Mouse (Mus musculus): ENCODE measurements around the gene Col5a3. TPM values are rescaled to one million over a fixed set of nuclear protein-coding genes. Genes with fewer than 3 reads are reported as not detected.
A peak's percentile ranks its signal among the peaks of the same experiment; 100 is the strongest.

Gene Col5a3
- polyA plus RNA-seq, 2 experiments = 0.03 to 0.08 TPM

- no peak for DNase-seq (ENCODE audit: low read depth in 3 of 3, low spot score in 3 of 3)
- Histone ChIP-seq H3K27me3 (ENCODE audit: control insufficient read depth, insufficient read depth, low read length) (no peaks in the 10 kb centered on the region), H3K4me2 (ENCODE audit: low read depth) (no peak overlapping the region), H3K4me3 (ENCODE audit: insufficient read depth in 1 of 2, low read depth in 2 of 2, low read length in 2 of 2) (no peak overlapping the region), H3K9me3 (ENCODE audit: control insufficient read depth, low read length) (no peaks in the 10 kb centered on the region), H3K27ac (no peak overlapping the region), H3K36me3 (replicated peaks; ENCODE audit: control insufficient read depth, insufficient read depth, low read depth) (no peaks in the 10 kb centered on the region), H3K4me1 (replicated peaks; ENCODE audit: control insufficient read depth in 2 of 2, insufficient read depth in 2 of 2, low read length in 1 of 2) (0 out of 4 replicates have a peak, but pooled peaks cover 0 to 3% of the 10 kb centered on the region in 2 experiments), H3K9ac (replicated peaks) (no peak overlapping the region)
- ATAC-seq (ENCODE audit: insufficient read depth) = no peak
- no peak for TF ChIP-seq EP300 (IDR thresholded peaks at IDR 0.05; ENCODE audit: low read depth)
- TF ChIP-seq CTCF (IDR thresholded peaks at IDR 0.05; ENCODE audit: low read depth) = no peak
- WGBS (ENCODE audit: insufficient replicate concordance) = 45% methylated on average over 5 of the region's 5 CpGs
Measured at GRCm38 (mm10) chr9:20805706-20806105, 9.2 kb downstream of the Col5a3 start.

DNA sequence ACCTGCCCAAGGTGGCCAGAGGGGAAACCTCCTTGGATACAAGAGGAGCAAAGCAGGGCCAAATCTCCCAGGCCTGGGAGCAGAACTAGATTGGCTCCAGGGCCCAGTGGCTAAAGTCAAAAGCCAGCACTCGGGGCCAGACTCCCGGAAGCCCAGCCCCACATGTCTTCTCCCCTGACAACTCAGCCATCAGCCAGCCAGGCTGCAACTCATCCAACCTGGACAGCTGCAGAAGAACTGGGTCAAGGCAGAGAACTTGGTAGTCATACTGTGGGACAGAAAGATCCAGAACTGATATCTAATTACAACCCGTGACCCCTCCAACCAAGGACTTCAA, 9.7 kb downstream of the Col5a3 start:
- 0 out of 4 replicates have a peak, but pooled peaks cover 0 to 3% of the 10 kb centered on the region in 2 experiments for H3K4me1 ChIP-seq (replicated peaks; ENCODE audit: control insufficient read depth in 2 of 2, insufficient read depth in 2 of 2, low read length in 1 of 2)
- H3K9ac ChIP-seq (replicated peaks) = no peak overlapping the region
- H3K4me2 ChIP-seq (ENCODE audit: low read depth) = no peak overlapping the region
- no peak overlapping the region for H3K27ac ChIP-seq
- no peak overlapping the region for H3K4me3 ChIP-seq (ENCODE audit: insufficient read depth in 1 of 2, low read depth in 2 of 2, low read length in 2 of 2)
- H3K9me3 ChIP-seq (ENCODE audit: control insufficient read depth, low read length) = no peaks in the 10 kb centered on the region
- ATAC-seq (ENCODE audit: insufficient read depth) = no peak
- no peaks in the 10 kb centered on the region for H3K27me3 ChIP-seq (ENCODE audit: control insufficient read depth, insufficient read depth, low read length)
- DNase-seq (ENCODE audit: low read depth in 3 of 3, low spot score in 3 of 3) = no peak
- H3K36me3 ChIP-seq (replicated peaks; ENCODE audit: control insufficient read depth, insufficient read depth, low read depth) = no peaks in the 10 kb centered on the region
- TF ChIP-seq EP300 (IDR thresholded peaks at IDR 0.05; ENCODE audit: low read depth) (no peak), CTCF (IDR thresholded peaks at IDR 0.05; ENCODE audit: low read depth) (no peak)
- WGBS (ENCODE audit: insufficient replicate concordance) = 58% methylated on average over 3 of the region's 3 CpGs

DNA sequence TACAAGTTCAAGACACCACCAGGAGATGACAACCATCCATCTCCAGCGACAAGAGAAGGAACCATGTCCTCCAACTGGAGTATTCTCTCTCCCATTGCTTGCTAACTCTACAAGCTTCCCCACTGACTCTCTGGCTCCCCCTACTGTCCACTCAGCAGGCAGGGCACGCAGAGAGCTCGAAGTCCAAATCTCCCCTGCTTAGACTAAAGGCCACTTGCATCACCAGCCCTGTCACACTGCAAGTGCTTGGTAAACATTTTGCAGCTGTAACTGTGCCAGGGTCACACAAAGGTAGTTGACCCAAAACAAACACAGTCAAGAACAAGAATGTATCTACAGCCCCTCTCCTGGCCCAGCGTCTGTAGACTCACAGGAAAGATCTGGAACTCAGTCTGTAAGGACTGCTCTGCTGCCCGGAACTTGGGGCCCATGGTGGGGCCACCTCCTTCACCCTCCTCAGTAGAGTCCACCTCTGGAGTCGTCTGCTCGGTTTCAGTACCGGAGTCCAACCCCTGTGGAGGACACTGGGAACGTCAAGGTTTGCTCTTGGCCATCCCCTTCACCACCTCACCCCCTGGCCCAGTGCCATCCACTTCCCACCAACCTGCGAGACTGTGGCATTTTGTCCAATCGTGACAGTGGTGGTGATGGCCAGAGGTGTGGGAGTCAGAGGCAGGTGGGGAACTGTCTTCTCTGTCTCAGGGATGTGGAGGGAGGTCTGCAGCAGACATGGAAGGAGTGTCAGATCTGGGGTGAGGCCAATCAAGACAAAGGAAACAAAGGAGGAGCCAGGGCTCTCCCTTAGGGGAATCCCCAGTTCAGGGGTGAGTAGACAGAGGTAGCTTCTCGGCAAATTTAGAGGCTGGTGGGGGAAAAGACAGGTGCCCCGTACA, 10.4 kb downstream of the Col5a3 start:
- no peak overlapping the region for H3K9ac ChIP-seq (replicated peaks)
- no peaks in the 10 kb centered on the region for H3K9me3 ChIP-seq (ENCODE audit: control insufficient read depth, low read length)
- no peak overlapping the region for H3K4me3 ChIP-seq (ENCODE audit: insufficient read depth in 1 of 2, low read depth in 2 of 2, low read length in 2 of 2)
- no peak overlapping the region for H3K27ac ChIP-seq
- no peaks in the 10 kb centered on the region for H3K27me3 ChIP-seq (ENCODE audit: control insufficient read depth, insufficient read depth, low read length)
- ATAC-seq (ENCODE audit: insufficient read depth) = peak; percentile 70
- WGBS (ENCODE audit: insufficient replicate concordance) = 43% methylated on average over 13 of the region's 13 CpGs
- 0 out of 4 replicates have a peak, but pooled peaks cover 0 to 3% of the 10 kb centered on the region in 2 experiments for H3K4me1 ChIP-seq (replicated peaks; ENCODE audit: control insufficient read depth in 2 of 2, insufficient read depth in 2 of 2, low read length in 1 of 2)
- TF ChIP-seq EP300 (IDR thresholded peaks at IDR 0.05; ENCODE audit: low read depth) (no peak), CTCF (IDR thresholded peaks at IDR 0.05; ENCODE audit: low read depth) (peak; percentile 97)
- H3K36me3 ChIP-seq (replicated peaks; ENCODE audit: control insufficient read depth, insufficient read depth, low read depth) = no peaks in the 10 kb centered on the region
- DNase-seq (ENCODE audit: low read depth in 3 of 3, low spot score in 3 of 3) = peak; percentile 40 to 52 (median 49)
- no peak overlapping the region for H3K4me2 ChIP-seq (ENCODE audit: low read depth)

DNA sequence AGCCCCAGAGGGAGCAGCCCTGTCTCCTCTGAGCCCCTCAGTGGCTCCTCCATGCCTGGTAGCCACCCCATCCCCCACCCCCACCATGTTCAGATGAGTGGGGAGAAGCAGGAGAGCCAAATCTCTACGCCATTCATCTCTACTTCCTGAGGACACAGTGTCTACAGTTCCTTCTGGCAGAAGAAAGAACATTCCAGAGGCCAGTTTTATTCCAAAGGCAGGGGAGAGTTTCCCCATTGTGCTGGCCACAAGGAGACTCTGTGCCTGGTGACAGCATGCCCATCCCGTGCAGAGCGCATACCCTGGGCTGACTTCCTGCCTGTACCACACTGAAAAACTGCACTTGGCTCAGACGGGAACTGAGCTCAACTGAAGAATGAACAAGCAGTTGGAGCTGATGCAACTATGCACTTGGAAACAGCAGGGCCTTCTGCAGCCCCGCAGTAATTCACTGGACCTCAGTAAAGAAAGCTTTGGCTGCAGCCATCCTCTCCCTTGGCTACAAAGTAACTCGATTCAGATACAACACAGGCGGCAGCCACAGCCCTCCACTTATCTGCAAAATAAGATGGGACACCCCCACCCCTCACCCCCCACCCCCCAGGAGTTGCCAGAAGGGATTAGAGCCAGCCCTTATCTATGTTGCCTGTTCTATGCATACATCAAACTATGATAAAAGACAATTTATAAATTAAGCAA, 20.6 kb downstream of the Col5a3 start:
- 10% methylated on average over 7 of the region's 7 CpGs for WGBS (ENCODE audit: insufficient replicate concordance)
- ATAC-seq (ENCODE audit: insufficient read depth) = no peak

GRCm38 (mm10) chr9:20790345-20790744, 24.5 kb downstream of the Col5a3 start:
- 65% methylated on average over 3 of the region's 3 CpGs for WGBS (ENCODE audit: insufficient replicate concordance)
- H3K27me3 ChIP-seq (ENCODE audit: control insufficient read depth, insufficient read depth, low read length) = no peaks in the 10 kb centered on the region
- ATAC-seq (ENCODE audit: insufficient read depth) = no peak
- no peak overlapping the region for H3K9ac ChIP-seq (replicated peaks)
- no peak overlapping the region for H3K4me3 ChIP-seq (ENCODE audit: insufficient read depth in 1 of 2, low read depth in 2 of 2, low read length in 2 of 2)
- no peak for DNase-seq (ENCODE audit: low read depth in 3 of 3, low spot score in 3 of 3)
- no peaks in the 10 kb centered on the region for H3K36me3 ChIP-seq (replicated peaks; ENCODE audit: control insufficient read depth, insufficient read depth, low read depth)
- H3K4me2 ChIP-seq (ENCODE audit: low read depth) = no peak overlapping the region
- TF ChIP-seq CTCF (IDR thresholded peaks at IDR 0.05; ENCODE audit: low read depth) (no peak), EP300 (IDR thresholded peaks at IDR 0.05; ENCODE audit: low read depth) (no peak)
- H3K9me3 ChIP-seq (ENCODE audit: control insufficient read depth, low read length) = no peaks in the 10 kb centered on the region
- H3K4me1 ChIP-seq (replicated peaks; ENCODE audit: control insufficient read depth in 2 of 2, insufficient read depth in 2 of 2, low read length in 1 of 2) = peaks cover 0 to 4% of the 10 kb centered on the region in 2 experiments; a peak in 2 of 4 replicates
- no peak overlapping the region for H3K27ac ChIP-seq

More for the DNA sequence above, 20.6 kb downstream of the Col5a3 start:
- Histone ChIP-seq H3K36me3 (replicated peaks; ENCODE audit: control insufficient read depth, insufficient read depth, low read depth) (no peaks in the 10 kb centered on the region), H3K4me1 (replicated peaks; ENCODE audit: control insufficient read depth in 2 of 2, insufficient read depth in 2 of 2, low read length in 1 of 2) (peaks cover 0 to 4% of the 10 kb centered on the region in 2 experiments; a peak in 2 of 4 replicates), H3K9me3 (ENCODE audit: control insufficient read depth, low read length) (no peaks in the 10 kb centered on the region), H3K4me2 (ENCODE audit: low read depth) (no peak overlapping the region), H3K4me3 (ENCODE audit: insufficient read depth in 1 of 2, low read depth in 2 of 2, low read length in 2 of 2) (no peak overlapping the region), H3K9ac (replicated peaks) (no peak overlapping the region), H3K27me3 (ENCODE audit: control insufficient read depth, insufficient read depth, low read length) (no peaks in the 10 kb centered on the region), H3K27ac (no peak overlapping the region)
- DNase-seq (ENCODE audit: low read depth in 3 of 3, low spot score in 3 of 3) = no peak
- TF ChIP-seq EP300 (IDR thresholded peaks at IDR 0.05; ENCODE audit: low read depth) (no peak), CTCF (IDR thresholded peaks at IDR 0.05; ENCODE audit: low read depth) (no peak)

Data from liver, embryonic 14.5 days (tissue).